Mouse (Mus musculus): ENCODE results near the gene Adamts3.

DNA sequence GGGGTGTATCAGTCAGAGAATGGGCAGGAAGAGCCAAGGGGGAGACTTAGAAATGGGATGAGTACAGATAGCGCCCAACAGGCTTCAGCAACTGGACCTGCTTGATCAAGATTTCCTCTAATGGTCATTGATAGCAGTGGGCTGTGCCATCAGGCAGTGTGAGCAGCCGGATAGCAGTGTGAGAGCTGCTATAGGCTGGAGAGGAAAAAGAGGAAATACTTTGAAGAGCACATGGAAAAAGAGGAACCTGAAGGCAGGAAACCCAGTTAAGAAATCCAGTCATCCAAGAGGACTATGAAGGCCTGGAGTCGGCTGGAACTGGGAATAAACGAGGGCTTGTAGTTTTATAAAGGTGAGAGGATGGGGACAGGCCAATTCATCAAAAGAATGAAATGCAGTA is 48.4 kb upstream of the Adamts3 start:
- TF ChIP-seq CTCF (IDR thresholded peaks at IDR 0.05; ENCODE audit: insufficient read depth, low read length): no peak
- no peak for TF ChIP-seq POLR2A (IDR thresholded peaks at IDR 0.05; ENCODE audit: borderline replicate concordance, extremely low read depth, low read depth, low read length)
